Mouse (Mus musculus): Measurements from ENCODE around the gene Srm. TPM values are rescaled to one million over a fixed set of nuclear protein-coding genes. Genes with fewer than 3 reads are reported as not detected.

Srm gene
- total RNA-seq (2021): 10 to 100 TPM; 63.1 to 69.7 TPM
- long read RNA-seq, experiment 1, transcript Srm-201 (7 exons, 1,338 nt): major isoform, 135 of 171 reads
- long read RNA-seq, experiment 1, partial matches to known transcripts: 29 of 171 reads
- long read RNA-seq, experiment 1, other reads (novel, unspliced or antisense): 7 of 171 reads
- long read RNA-seq, experiment 2, transcript Srm-201 (7 exons, 1,338 nt): major isoform, 62 of 70 reads
- long read RNA-seq, experiment 2, partial matches to known transcripts: 6 of 70 reads
- long read RNA-seq, experiment 2, other reads (novel, unspliced or antisense): 2 of 70 reads

DNA sequence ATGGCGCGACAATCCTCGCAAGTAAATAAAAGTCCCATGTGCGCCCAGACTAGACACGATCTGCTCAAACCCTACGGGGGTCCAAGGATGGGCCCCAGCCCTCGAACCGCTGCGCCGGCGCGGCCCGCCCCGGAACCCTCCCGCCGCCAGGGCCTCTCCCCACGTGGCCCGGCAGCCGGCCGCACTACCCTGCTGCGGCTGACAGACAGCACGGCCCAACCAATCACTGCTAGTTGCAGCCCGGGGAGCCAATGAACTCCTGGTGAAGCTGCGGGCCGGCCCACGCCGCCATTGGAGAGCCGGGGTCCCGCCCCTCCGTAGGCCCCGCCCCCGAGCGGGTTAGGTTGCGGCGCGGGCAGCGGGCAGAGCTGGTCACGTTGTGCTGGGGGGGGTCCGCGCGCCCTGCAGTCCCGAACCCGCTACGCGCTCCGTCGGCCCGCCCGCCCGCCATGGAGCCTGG, at the start of gene Srm:
TSS of gene Srm (plus strand) at position 333 of the 460 bp plus-strand sequence.
- DNase-seq: peak; percentile 99

DNA sequence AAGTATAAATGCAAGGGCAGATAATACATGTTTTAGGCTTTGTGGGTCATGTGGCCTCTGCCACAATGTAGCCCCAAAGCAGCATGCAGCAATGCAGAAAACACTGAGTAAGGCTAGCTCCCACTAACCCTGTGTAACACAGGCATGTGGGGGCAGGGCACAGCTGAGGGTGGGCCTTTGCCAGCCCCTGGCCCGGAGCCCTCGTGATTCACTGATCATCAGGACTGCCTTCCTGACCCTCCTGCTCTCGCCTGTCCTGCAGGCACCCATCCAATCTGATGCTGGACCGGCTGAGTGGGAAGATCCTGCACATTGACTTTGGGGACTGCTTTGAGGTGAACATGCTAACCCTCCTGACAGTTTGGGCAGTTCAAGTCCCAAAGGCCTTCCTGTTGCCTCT, 42.2 kb upstream of the Srm start:
- no peak for DNase-seq

DNA sequence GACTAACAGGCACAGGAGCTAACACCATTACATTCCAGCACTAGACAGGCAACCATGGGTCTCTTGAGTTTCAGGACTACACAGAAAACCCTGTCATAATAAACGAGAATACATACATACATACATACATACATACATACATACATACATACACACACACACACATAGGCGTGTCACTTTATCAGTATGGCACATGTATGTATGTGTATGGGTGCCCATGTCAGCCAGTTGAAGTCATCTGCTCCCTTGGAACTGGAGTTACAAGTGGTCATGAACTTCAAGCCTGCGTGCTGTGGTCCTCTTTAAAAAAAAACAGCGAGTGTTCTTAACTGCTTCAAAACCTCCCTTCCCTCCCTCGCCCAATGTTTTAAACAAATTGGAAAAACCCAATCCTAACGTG, 33.5 kb upstream of the Srm start:
- DNase-seq: no peak

DNA sequence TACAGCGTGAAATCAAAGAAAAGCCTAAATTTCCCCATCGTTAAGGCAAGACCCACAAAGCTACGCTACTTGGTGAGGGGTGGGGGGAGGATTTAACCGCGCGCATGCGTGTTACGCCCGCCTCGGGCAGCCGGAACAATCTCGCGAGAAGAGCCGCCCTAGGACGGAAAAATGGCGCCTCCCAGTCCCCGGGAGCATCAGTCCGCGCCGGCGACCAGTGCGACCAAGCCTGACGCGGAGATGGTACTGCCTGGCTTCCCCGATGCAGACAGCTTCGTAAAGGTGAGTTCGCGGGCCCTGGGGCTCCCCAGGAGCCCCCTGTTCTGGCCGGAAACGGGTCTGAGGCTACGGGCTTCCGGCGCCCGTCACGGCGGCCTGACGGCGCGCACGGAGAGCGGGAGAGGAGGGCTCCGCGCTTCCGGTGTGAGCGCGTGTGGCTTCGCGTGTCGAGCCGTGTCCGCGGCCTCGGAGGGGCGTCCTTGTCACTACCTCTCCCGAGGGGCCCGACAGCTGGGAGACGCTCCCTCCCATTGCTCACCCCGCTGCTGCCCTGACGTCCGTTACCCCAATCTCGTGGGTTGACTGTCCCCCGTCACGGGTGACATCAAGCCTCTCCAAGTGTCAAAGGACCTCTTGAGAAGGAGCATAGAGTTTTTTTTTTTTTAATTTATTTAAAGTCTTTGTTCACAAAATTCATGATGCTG, 32.9 kb upstream of the Srm start, which contains the start of gene Exosc10:
TSS of gene Exosc10 (plus strand) at position 133 of the 704 bp plus-strand sequence.
- DNase-seq: peak; percentile 92

DNA sequence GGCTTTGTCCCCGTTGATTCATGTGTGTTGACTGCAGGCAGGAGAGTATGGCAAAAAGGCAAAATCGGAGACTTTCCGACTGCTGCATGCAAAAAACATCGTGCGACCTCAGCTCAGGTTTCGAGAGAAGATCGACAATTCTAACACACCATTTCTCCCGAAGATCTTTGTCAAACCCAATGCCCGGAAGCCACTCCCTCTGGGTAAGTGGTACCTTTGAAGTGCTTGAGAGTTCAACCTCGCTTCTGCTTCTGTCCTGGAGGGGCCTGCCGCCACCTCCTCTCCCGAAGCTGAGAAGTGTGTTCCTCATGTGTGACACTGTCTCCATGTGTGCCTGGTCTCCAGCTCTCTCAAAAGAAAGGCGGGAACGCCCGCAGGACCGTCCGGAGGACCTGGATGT, 28.6 kb upstream of the Srm start:
- DNase-seq: no peak

DNA sequence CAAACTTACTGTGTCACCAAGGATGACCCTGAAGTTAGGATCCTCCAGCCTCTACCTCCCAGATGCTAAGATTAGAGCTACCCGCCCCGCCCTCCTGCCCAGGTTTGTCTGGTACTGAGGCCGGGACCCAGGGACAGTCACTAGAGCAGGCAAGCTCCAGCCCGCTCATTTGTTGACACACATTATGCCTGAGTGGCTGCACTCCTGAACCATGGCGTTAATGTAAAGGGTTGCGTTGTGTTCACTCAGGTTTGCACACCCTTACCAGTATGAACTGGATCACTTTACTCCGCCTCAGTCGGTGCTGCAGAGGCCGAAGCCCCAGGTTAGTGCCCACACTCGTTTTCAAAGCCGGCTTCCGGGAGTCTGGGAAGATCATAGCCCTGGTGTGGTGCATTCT, 27.7 kb upstream of the Srm start:
- no peak for DNase-seq

DNA sequence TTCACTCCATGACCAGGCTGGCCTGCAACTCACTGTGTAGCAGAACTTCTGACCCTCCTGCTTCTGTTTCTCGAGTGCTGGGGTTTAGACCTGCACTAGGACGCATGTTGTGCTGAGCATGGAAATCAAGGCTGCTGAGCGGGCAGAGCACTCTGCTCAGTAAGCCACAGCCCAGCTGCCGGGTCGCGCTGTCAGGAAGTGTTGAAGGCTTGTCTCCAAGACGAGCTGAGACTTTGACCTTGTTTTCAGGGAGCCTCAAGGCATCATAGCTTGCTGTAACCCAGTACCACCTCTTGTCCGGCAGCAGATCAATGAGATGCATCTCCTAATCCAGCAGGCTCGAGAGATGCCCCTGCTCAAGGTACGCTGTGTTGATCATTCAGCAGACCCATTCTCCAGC, 21.2 kb upstream of the Srm start:
- DNase-seq: no peak

DNA sequence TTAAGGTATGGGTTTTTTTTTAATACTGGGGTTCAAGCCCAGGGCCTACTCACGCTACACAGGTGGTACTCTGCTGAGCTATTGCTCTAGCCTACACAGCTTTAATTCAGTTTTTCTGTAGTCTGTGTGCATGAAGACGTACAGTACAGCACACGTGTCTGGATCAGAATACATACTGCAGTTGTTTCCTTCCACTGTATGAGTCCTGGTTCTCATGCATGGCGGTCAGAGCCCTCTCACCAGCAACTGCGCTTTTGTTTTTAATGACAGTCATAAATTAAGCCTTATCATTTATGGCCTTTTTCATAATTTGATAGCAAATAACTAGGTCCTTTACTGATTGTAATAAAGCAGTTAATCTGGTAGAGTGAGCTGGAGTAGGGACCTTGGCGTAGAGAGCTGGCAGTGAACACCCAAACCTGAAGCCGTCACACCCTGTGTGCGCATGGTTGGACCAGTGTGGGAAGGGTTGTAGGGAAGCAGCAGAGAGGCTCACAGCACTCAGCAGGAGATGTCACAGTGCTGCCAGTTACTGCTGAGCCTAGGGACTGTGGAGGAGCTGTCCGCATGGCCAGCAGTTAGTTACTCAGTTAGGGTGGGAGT, 20.5 kb upstream of the Srm start:
- DNase-seq: no peak

DNA sequence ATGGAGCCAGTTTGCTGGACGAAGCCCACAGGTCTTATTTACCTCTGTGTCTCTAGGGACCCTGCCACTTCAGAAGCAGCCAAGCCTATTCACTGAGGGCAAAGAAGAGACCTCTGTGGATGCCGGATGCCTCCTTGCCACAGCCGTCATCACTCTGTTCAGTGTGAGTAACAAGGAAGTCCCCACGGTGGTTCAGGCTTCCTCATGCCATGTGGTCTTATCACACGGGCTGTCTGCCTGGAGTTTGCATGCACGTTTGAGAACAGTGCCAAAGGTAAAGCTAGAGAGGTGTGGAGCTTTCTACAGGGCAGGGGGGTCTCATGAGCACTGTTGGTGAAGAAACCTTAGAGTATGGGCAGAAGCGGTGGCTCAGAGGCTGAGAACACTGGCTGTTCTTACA, 18.1 kb upstream of the Srm start:
- DNase-seq: no peak

DNA sequence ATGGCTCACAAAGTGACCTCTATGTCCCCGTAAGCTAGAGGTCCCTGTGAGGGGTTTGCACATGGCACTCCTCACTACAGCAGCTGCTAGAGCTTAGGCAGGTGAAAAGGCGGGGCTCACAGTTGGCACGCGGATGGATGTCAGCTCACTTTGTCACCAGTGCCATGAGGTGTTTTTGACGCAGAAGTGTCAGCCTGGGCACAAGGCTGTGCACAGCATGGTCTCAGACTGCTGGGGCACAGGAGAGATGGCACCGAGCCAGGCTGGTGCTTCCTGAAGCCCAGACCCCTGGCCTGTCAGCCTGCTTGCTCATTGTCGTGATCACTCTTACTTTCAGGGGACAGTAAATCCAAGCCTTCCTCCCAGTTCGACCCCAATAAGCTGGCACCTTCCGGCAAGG, 10.5 kb upstream of the Srm start:
- DNase-seq: no peak

DNA sequence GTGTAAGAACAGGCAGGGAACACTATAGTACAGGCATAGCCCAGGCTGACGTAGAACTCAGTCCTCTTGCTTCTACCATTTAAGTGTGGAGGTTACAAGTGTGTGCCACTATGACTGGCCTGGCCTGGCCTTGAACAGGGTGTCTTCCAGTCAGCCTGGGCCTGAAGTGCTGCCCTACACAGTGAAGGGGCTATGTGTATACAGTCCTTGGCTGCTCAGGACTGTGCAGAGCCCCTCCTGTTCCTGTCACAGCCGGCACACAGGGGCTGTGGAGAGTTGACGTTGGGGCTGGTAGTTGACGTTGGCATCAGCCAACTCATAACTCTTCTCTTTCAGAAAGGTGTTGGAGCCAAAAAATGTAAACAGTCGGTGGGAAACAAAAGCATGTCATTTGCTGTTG, 9.9 kb upstream of the Srm start:
- no peak for DNase-seq

DNA sequence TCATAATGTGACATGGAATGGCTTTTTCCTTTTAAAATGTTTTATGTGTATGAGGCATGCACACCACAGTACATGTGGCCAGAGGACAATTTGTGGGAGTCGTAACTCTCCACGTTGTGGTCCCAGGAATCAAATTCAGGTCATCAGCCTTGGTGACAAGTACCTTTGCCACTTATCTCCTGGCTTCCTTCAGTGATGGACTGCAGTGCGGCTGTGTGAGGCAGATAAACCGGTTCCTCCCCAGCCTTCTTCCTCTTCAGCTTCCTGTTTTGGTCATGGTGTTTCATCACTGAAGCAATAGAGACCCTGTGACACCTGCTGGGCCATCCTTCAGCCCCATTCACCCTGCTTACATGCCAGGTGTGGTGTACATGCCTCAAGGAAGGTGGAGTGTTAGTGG, 8.0 kb upstream of the Srm start:
- no peak for DNase-seq

DNA sequence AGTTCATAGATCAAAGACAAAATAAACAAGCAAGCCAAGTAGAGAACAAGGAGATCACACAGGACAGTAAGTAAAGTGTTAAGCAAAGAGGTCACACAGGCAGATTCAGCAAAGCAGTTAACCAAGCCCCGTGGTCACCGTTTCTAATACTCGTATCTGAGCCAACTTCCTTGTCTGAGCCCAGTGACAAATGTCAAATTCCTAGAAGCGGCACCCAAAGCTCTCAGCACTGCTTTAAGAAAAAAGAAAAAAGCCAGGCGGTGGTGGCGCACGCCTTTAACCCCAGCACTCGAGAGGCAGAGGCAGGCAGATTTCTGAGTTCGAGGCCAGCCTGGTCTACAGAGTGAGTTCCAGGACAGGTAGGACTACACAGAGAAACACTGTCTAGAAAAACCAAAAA, 4.7 kb upstream of the Srm start:
- no peak for DNase-seq

DNA sequence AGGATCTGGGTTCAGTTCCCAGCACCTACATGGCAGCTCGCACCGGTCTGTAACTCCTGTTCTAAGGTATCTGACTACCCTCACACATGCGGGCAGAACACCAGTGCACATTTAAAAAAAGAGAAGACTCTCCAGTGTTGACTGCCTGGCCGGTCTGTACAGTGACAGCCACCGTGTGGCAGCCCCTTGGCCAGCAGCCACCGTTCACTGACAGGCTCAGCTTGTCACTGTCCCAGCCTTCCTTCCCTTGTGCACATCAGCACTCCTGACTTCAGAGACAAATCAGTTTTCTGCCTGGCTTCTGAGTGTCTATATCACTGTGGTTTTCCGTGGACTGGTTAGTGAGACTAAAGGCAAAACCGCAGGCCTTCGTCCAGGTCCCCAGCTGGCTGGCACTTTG, 2.5 kb upstream of the Srm start:
- no peak for DNase-seq

DNA sequence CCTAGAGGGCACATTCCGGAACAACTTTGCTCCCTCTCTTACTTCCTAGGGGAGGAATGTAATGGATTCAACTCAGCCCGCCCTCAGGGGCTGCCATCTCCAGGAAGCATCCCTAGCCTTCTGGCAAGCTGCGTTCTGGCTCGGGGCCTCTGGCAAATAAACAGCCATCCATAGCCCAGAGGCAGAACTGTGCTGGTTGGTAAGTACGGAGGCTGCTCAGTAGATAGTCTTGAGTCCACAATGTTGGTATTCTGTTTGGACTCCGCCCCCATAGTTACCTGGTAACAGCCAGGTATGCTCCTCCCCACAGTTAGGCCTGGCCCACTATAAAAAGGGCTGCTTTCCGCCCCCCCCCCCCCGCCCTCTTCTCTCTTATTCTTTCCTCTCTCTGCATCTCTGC, 1.7 kb upstream of the Srm start:
- DNase-seq: no peak

DNA sequence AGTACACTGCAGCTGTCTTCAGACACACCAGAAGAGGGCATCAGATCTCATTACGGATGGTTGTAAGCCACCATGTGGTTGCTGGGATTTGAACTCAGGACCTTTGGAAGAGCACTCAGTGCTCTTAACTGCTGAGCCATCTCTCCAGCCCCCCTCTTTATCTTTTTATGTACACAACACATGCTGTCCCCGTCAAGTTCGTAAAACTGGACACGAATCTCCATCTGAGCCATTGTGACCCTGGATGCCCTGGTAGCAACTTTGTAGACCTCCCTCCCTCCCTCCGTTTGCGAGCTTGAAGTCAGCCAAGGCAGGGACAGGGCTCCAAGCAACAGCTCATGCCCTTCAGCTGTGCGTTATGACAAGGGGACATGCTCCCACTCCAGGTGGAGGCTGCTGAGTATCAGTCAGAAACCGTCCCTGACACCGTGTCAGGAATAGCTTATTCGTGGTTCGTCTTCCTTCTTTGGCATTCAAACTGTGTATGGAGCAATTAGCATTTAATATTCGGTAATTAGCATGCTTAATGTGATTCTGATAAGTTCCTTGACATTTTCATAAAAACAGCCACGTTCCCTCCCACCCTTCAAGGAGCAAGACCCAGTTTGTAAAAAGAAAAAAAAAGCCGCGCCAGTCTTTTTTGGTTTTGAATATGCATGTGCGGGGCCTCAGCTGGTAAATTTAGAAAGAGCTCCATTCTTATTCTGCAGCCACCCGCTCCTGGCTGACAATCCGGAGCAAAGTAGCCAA, 707 bp upstream of the Srm start:
- no peak for DNase-seq

DNA sequence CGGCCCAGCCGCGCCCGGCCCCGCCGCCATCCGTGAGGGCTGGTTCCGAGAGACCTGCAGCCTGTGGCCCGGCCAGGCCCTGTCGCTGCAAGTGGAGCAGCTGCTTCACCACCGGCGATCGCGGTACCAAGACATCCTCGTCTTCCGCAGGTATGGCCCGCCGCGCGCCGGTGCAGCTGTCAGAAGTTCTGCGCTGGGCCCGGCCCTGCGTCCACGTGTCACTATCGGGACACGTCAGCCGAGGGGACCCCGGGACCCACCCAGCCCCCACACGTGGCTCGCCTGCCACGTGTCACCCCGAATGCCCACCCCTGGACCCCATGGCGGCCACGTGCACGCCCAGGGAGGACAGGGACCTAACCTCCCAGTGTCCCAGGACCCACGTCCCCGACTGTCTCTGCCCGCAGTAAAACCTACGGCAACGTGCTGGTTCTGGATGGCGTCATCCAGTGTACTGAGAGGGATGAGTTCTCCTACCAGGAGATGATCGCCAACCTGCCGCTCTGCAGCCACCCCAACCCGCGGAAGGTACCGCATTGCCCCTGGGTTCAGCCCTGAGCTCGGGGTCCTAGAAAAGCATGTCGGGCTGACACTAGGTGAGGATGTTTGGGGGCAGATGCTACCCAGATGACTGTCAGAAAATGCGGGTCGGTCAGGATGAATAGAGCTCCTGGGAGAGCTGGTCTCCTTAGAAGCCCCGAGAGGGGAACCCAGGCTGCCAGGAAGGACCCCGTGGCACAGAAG, 506 bp downstream of the Srm start:
- DNase-seq: no peak

DNA sequence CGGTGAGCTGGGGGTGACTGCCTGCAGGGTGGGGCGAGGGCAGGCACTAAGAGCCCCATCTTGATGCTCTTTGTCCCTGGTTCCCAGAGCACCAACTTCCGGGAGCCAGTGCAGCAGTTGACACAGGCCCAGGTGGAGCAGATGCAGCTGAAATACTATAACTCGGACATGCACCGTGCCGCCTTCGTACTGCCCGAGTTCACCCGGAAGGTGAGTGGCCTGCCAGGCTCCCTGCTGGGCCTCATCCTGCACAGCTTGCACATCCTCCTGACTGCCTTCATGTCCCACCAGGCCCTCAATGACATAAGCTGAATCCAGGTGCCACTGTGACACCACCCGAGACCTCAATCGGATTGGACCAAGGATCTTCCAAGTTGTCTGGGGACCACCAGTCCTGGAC, 2.7 kb downstream of the Srm start:
- no peak for DNase-seq

DNA sequence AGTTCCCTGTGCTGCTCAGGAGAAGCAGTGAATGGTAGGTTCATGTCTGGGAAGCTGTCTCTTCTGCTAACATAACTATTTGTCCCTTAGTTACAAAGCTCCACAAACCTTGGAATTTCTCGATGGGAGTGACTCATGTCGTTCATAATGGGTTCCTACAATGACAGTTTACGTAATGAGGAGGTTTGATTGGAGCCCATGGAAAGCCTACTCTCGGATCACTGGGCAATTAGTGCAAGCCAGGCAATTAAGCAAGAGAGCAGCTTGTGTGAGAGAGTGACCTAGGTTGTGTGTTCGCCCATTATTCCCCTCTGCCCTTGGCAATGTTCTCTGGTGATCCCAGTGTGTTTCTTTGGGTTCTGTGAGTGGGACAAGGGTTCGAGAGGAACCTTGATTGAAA, 4.6 kb downstream of the Srm start:
- DNase-seq: no peak

DNA sequence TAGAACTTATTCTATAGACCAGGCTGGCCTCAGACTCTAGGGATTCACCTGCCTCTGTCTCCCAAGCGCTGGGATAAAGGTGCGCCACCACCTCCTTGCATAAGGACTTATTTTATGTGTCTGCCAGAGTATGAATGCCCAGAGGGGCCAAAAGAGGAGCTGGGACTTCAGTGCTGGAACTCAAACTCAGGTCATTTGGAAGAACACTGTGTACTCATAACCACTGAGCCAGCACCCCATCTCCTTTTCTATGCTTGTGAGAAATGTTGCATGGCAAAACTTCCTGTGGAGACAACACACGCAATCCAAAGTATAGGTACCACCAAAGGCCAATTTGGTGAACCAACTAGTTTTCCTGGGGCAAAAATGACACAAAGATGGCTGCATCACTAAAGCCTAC, 5.4 kb downstream of the Srm start:
- no peak for DNase-seq

DNA sequence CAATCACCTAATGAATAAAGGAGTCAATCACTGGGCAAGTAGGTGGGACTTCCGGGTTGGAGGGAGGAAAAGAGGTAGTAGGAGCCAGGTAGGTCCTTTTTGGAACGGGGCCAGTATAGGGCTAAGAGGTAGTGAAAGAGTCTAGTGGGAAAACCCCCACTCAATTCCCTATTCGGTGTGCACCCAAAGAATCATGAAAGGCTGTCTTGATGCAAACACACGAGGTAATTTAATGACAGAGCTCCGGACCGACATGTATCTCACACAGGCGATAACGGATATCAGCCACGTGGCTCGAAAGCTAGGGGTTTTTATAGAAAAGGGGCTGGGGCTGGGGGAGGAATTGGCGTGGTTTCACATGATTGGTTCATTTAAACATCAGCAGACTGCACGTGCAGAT, 7.5 kb downstream of the Srm start:
- no peak for DNase-seq

DNA sequence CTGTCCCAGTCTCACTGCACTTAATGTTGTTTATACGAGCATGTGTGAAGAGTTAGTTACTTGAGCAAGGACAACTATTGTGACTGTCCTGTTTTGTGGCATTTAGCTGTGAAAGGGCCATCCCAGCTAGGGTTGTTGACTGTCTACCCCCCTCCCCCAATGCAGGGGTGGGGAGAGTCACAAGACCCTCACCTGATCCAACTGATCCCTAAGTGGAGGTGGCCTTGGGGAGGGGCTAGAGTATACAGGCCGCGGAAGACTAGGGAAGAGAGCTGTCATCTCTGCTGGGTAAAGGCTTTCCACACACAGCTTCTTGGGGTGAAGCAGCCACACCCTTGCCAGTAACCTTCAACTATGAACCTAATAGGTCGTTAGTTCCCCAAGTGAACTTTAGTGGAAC, 9.0 kb downstream of the Srm start:
- DNase-seq: no peak

Data from adrenal gland, postnatal 10 days (tissue).